Mouse (Mus musculus): ENCODE results near the gene Nek1. TPM values are rescaled to one million over a fixed set of nuclear protein-coding genes. Genes with fewer than 3 reads are reported as not detected.

Nek1 gene
- polyA plus RNA-seq, 1 experiment = 22.7 TPM

DNA sequence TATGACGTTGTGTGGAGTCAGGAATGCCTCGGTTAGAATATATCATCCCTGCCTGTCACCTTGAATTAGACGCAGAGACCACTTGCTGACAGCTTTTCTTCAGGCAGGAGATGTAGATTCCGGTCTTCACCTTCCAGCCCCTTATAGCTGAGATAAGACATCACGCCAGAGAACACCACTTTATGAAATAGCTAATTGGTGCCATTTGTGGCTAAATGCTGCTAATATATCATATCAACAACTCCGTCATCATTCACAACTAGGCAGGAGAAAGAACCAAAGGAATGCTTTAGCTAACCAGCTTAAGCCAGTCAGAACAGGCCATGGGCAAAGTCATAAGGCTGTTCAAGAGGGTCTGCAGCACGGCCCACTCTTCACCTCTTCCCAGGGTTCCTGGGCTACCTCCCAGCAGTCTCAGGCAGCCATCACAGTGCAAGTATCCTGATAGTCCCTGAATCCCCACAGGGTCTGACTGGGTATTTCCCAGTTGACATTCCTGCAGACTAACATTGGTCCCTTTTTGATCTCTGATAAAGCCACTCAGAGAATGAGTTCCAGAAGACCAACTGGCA lies 181.0 kb downstream of the Nek1 start:
- Histone ChIP-seq H3K4me3 (ENCODE audit: insufficient read depth, low read length) (no peak overlapping the region), H3K27ac (ENCODE audit: insufficient read depth, low read length) (no peak overlapping the region), H3K4me1 (ENCODE audit: control insufficient read depth, insufficient read depth, low read length) (no peaks in the 10 kb centered on the region; the same call in 1 of the 2 replicates)
- TF ChIP-seq CTCF (IDR thresholded peaks at IDR 0.05; ENCODE audit: borderline replicate concordance, insufficient read depth, low read length) (no peak), POLR2A (IDR thresholded peaks at IDR 0.05; ENCODE audit: low read depth, low read length) (no peak)

DNA sequence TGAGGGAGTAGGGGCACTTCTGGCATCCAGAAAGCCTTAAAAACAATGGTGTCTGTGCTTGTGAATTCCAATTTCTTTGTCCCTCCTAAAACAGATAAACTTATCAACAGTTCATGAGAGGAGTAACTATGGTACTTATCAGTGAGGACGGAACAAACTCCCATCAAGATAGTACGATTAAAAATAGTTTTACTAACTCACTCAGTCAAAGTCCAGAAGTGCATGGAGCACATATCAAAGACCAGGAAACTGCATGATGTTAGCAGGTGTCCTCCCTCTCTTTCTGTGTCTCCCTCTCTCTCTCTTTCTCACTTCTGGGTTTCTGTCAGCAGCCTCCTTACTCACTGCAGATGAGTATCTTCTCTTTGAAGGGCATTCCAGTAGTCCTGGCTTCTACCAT lies 182.9 kb downstream of the Nek1 start:
- Histone ChIP-seq H3K27ac (ENCODE audit: insufficient read depth, low read length) (no peak overlapping the region), H3K4me3 (ENCODE audit: insufficient read depth, low read length) (no peak overlapping the region), H3K4me1 (ENCODE audit: control insufficient read depth, insufficient read depth, low read length) (no peaks in the 10 kb centered on the region; the same call in 1 of the 2 replicates)
- TF ChIP-seq CTCF (IDR thresholded peaks at IDR 0.05; ENCODE audit: borderline replicate concordance, insufficient read depth, low read length) = no peak
- TF ChIP-seq POLR2A (IDR thresholded peaks at IDR 0.05; ENCODE audit: low read depth, low read length) = no peak

DNA sequence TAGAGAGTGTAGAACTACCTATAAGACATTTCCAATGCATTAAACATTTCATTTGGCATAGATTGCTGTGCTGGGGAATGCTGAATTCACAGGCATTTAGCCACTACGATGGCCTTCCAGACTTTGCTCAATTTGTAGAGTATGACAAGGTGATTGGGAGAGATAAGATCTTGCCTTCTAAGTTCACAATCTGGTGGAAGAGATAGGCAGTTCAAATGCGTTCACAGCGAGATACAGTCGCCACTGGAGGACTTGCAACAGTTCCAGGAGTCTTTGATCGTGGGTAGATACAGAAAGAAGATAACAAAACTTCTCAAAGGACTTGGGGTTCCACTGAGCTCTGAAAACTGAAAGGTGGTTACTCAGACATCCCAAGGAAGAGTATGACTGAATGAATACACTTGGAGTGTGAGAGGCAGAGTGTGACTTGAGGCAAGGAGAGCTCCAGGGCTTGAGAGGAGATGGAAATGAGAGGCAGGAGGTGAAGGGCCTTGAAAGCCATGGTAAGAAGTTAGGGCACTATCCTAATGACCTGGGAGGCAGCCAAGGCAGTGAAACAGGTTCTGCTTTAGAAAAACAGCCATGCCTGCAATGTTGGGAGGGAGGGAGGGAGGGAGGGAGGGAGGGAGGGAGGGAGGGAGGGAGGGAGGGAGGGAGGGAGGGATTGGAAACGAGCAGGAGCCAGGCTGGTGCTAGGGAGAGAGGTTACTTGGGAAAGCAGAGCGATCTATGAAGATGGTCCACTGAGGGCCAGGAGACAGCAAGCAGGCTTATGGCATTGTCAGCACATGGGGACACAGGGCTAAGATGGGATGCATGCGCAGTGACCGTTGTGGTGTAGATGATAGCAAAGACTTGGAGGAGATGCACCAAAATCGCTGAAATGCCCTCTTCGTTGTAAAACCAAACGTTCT lies 184.9 kb downstream of the Nek1 start:
- Histone ChIP-seq H3K4me1 (ENCODE audit: control insufficient read depth, insufficient read depth, low read length) (no peaks in the 10 kb centered on the region; the same call in 1 of the 2 replicates), H3K27ac (ENCODE audit: insufficient read depth, low read length) (no peak overlapping the region), H3K4me3 (ENCODE audit: insufficient read depth, low read length) (no peak overlapping the region)
- no peak for TF ChIP-seq CTCF (IDR thresholded peaks at IDR 0.05; ENCODE audit: borderline replicate concordance, insufficient read depth, low read length)
- TF ChIP-seq POLR2A (IDR thresholded peaks at IDR 0.05; ENCODE audit: low read depth, low read length) = no peak

DNA sequence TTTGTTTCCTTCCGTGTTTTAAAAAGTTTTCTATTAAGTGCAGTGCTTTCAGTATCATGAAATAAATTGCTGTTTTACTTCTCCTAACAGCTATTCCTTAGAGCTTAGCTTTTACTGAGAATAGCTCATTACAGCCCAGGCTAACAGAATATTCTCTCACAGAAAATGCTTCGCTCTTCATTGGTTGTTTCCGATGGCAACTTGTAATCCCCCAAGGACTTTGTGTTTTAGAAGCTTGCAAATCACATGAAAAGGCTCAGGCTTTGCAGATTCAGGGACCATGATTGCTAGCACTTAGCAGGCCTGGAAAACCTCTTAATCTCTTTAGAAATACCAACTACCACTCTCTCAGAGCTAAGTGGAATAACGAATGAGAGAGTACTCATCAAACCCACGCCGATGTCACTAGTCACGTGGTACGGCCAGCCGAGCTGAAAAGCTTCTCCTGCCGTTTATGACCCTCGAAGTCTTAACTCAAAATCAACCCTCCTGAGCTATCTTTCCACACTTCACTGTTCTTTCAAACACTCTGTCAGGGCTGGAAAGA lies 185.7 kb downstream of the Nek1 start:
- H3K27ac ChIP-seq (ENCODE audit: insufficient read depth, low read length) = no peak overlapping the region
- no peak overlapping the region for H3K4me3 ChIP-seq (ENCODE audit: insufficient read depth, low read length)
- H3K4me1 ChIP-seq (ENCODE audit: control insufficient read depth, insufficient read depth, low read length) = no peaks in the 10 kb centered on the region; the same call in 1 of the 2 replicates
- no peak for TF ChIP-seq POLR2A (IDR thresholded peaks at IDR 0.05; ENCODE audit: low read depth, low read length)

Other genes with a start within 250 kb of the Nek1 start
- 40.3 and 47.1 TPM in 2 replicates for gene Hpf1, start 102.8 kb upstream of the Nek1 start, polyA plus RNA-seq (2011; ENCODE audit: insufficient read length, low read depth, missing spikeins)
- gene Clcn3, start 9.9 kb upstream of the Nek1 start, polyA plus RNA-seq (2011; ENCODE audit: insufficient read length, low read depth, missing spikeins) = 12.4 and 15.8 TPM in 2 replicates
- gene Sh3rf1, start 230.7 kb downstream of the Nek1 start, polyA plus RNA-seq (2011; ENCODE audit: insufficient read length, low read depth, missing spikeins) = 10.9 and 20.5 TPM in 2 replicates

Measured in embryonic fibroblast, embryonic 13.5 days (primary cell).